Mouse (Mus musculus) spleen, adult 2 months (tissue): ENCODE measurements around the gene Naa15.
"Not testable (repeated sequence)": the region's sequence is repeated elsewhere in the genome, so short reads cannot be mapped to it uniquely, and the experiment has no call there.

ENCODE experiments used
- CTCF ChIP-seq: fragments of 200-500 bp; IDR thresholded peaks from 2 replicates; pipeline ENCODE4 v1.5.1; 2011; ENCODE audit warnings: mild to moderate bottlenecking, inconsistent platforms; ENCODE audit not compliant: insufficient read depth, insufficient read length, insufficient replicate concordance; ENCODE audit errors: extremely low read depth
- POLR2A ChIP-seq: fragments of 200-500 bp; IDR thresholded peaks from 2 replicates; pipeline ENCODE4 v1.6.1; 2011; ENCODE audit warnings: low read depth, low read length, inconsistent platforms

- TF ChIP-seq POLR2A, CTCF: not testable (repeated sequence)
These were observed 21.9 kb upstream of the Naa15 start for GRCm38 (mm10) chr3:51393018-51393417.
